Mouse (Mus musculus) testis, postnatal 14 days (tissue): ENCODE results near the gene Mkln1.

Source experiments
- DNase-seq: peaks from one replicate; pipeline ENCODE4 v3.0.0; 2021; ENCODE audit warnings: low spot score

Gene Mkln1

DNA sequence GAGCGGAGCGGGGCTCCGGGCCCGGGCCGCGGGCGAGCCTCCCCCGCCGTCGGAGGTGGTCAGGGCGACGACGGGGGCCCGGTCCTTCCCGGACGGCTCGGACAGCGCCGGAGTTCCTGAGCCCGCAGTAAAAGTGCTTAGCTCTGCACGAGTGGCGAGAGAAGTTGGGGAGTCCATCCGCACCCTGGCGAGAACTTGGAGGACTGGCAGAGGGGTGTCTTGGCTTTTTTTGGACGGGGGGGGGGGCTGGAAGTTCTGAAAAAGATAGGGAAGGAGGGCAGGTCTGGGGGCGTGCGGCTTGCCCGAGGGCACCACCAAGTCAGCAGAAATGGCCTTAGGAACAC is 643 bp downstream of the Mkln1 start:
- no peak for DNase-seq

DNA sequence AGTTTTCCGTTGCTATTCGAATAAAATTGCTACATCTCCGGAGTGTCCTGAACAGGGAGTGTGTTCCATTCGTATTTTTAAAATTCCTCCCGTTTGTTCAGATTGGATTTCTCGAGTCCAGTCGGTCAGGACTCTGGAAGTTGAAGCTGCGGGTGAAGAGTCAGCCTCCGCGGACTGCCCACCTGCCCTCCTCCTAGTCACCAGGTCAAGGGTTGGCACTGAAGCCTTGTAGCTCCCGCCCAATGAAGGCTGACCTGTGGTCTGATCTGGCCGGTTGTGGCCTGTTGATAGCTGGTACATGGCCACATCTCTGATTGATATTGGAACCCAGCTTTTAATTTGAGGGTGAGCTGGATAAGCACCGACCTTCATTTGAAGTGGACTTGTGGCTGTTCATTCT is 1.0 kb downstream of the Mkln1 start:
- peak; percentile 64 for DNase-seq

- DNase-seq: no peak
These were observed 12.5 kb downstream of the Mkln1 start for GRCm38 (mm10) chr6:31411017-31411416.

DNA sequence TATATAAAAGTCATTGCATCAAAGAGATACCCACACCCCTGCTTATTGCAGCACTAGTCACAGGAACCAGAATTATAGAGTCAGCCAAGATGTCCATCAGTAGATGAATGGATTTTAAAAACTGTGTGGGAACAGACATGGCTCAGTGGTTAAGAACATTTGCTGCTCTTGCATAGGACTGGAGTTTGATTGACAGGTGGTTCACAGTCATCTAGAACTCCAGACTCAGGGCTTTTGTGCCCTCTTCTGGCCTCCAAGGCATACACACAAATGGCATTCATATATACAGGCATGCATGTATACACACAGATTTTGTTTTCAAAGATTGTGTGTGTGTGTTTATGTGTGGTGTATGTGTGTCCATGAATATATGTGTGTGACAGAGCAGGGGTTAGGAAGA is 14.0 kb downstream of the Mkln1 start:
- no peak for DNase-seq

DNA sequence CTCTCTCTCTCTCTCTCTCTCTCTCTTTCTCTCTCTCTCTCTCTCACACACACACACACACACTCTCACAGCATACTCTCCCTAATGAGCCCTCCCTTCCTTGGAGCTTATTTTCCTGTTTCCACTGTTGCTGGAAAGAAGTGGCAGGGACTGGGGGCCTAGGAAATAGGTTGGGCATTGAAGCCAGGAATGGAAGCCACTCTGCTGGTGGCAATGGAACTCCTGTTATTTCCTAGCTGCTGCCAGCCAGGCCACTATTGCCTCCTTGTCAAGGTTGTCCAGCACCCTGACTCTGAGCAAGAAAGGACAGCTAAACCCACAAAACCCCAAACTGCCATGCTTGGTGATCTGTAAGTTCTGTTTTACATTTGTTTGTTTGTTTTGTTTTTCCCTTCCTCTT is 15.0 kb downstream of the Mkln1 start:
- no peak for DNase-seq

DNA sequence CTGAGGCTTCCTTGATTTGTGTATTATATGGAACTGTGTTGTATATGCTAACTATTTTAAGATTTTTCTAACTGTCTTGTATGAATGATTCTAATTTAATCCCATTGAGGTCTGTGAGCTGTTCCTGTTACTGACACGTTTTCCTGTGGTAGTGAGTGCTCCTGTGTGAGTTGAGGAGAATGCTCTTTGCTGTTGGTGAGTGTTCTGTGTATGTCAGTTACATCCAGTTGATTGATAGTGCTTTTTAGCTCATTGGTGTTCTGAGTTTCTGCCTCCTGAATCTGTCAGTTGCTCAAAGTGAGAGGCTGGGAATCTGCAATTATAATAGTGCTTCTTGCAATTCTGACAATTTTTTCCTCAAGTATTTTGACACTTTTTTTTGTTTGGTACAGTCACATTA is 15.8 kb downstream of the Mkln1 start:
- DNase-seq: no peak

GRCm38 (mm10) chr6:31425428-31425827 is 26.9 kb downstream of the Mkln1 start:
- DNase-seq: no peak

- no peak for DNase-seq
These were observed 38.7 kb downstream of the Mkln1 start for GRCm38 (mm10) chr6:31437264-31437663.

GRCm38 (mm10) chr6:31445258-31445657 is 46.7 kb downstream of the Mkln1 start:
- DNase-seq: no peak

DNA sequence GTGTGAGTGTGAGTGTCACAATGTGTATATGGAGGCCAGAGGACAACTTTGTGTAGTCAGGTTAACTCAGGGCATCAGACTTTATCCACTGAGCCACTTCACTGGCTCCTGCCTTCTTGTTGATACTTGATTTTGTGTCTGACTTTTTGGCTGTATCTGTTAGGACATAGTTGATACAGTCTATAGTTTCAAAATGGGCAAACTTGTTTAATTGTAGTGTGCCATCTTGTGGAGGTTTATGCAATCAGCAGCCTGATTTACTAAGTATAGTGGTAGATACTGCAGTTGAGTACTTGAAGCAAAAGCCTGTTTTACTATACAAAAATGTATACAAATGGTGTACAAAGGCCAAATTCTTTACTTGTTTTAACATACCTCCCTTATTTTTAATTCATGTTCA is 55.2 kb downstream of the Mkln1 start:
- no peak for DNase-seq

GRCm38 (mm10) chr6:31455376-31455775 is 56.8 kb downstream of the Mkln1 start:
- DNase-seq: no peak

DNA sequence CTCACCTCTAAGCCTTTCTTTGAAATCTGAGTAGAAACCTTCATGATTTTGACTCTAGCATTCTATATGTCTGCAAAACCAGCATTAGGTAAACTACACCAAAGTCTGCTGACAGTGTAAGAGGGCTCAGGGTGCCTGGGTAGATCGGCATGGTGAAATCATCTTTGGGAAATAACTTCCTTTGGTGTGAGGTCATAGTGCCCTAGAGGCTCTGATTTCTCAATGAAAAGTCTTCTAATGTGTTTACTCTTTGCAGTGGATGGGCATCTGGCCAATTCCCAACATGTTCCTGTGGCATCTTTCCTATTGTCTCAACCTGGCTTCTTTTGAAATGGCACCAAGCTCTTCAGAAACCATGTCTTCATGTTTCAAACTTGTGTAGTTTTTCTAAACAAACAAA is 58.5 kb downstream of the Mkln1 start:
- no peak for DNase-seq

GRCm38 (mm10) chr6:31469431-31469830 is 70.9 kb downstream of the Mkln1 start:
- DNase-seq: no peak

GRCm38 (mm10) chr6:31478221-31478620 is 79.7 kb downstream of the Mkln1 start:
- no peak for DNase-seq

DNA sequence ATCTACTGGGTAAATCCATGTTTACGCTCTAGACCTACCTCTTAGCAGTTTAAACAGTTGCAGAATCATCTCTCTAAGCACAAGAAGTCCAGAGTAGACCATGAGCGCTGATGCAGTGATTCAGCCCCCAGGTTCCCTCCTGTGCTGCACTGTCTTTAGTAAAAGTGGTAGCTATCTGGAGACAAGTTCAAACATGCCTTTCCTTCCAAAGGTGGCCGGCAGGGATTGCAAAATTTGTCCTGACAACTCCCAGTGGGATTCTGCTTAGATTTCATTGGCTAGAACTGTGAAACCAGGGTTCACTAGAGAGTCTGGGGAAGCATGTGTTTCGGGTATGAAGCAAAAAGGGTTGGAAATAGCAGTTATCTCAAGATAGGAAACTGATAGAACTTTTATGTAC is 81.5 kb downstream of the Mkln1 start:
- DNase-seq: no peak

GRCm38 (mm10) chr6:31486601-31487000 is 88.1 kb downstream of the Mkln1 start:
- DNase-seq: no peak

- DNase-seq: no peak
These were observed 91.4 kb downstream of the Mkln1 start for GRCm38 (mm10) chr6:31489950-31490349.

GRCm38 (mm10) chr6:31495122-31495731 is 96.7 kb downstream of the Mkln1 start:
- DNase-seq: no peak

DNA sequence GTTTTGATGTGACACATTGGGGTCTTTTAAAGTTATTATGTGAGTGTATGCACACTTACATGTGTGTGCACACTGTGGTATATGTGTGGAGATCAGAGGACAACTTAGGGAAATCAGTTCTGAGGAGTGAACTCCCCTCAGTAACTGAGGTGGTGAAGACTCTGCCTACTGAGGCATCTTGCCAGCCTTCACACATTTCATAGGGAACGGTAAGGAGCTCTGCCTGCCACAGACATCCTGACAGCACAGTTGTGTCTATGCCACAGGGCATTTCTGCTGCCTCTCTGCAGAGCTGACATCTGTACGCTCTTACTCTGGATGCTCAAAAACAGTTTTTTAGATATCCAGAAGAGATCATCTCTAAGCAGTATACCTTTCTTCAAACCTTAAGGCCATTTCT is 97.7 kb downstream of the Mkln1 start:
- no peak for DNase-seq

- DNase-seq: no peak
These were observed 101.3 kb downstream of the Mkln1 start for GRCm38 (mm10) chr6:31499836-31500235.

- DNase-seq: no peak
These were observed 101.7 kb downstream of the Mkln1 start for GRCm38 (mm10) chr6:31500260-31500659.

- no peak for DNase-seq
These were observed 102.2 kb downstream of the Mkln1 start for GRCm38 (mm10) chr6:31500691-31501090.

DNA sequence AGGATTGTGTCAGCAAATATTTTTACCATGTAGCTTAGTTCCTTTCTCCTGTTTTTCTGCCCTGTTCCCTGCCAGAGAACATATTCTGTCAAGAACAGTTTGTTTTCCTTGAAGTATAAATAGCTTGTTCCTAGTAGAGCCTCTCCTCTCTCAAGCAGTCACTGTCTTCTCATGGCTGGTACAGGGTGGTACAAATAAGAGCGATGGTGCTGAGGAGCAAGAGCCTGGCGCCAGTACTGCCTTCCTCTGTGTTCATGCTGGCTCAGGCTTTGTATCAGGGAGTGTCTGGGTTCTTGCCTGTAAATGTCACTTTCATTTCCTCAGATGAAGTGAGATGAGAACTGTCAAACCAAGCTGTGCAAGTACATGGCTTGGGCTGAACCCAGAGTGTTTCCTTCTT is 104.1 kb downstream of the Mkln1 start:
- DNase-seq: no peak

DNA sequence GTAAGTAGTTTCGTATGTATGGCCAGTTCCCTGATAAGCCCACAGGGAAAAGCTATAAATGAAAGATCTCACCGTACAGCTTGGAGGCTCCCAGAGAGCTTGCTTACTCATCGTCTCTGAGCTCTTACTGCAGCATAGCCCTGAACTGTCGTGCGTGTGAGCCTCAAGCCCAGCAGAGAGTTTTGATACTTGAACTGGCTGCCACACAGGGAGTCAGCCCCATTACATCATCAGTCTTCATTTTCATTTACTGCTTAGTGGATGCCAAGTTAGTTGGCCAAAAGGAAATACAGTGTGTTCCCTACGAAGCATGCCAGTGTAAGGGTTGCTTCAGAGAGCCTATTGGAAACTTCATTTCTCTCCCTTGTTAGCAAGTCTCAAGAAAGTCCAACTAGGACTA is 115.2 kb downstream of the Mkln1 start:
- no peak for DNase-seq
